Comparison of ENCODE assay signal across 13 mouse cellular contexts in genomic region chr3:85516739-85517396, GRCm38 (mm10).
"Had no signal": no experiment of that assay in that cellular context is flagged by ENCODE, and none has a peak within 500 bp of the region (broad histone marks: within the 10 kb centered on the region; RNA-seq: fewer than 3 reads in every experiment).

No protein-coding gene starts in this region.

- H3K27ac ChIP-seq: kidney, embryonic 15.5 days; layer of hippocampus, adult 2 months; limb, embryonic 13.5 days; liver, embryonic 14.5 days; midbrain, embryonic 12.5 days; stomach, embryonic 15.5 days had no signal

- H3K9me3 ChIP-seq: kidney, embryonic 15.5 days; limb, embryonic 13.5 days; stomach, embryonic 15.5 days had no signal

- H3K27me3 ChIP-seq: kidney, embryonic 15.5 days; limb, embryonic 13.5 days; midbrain, embryonic 12.5 days; stomach, embryonic 15.5 days had no signal

- H3K4me3 ChIP-seq: kidney, embryonic 15.5 days; layer of hippocampus, adult 2 months; limb, embryonic 13.5 days; midbrain, embryonic 12.5 days; stomach, embryonic 15.5 days had no signal

- DNase-seq: kidney, adult 18-20 months; kidney, postnatal 4 days; left cerebral cortex, postnatal 4 days; lung, adult 18-20 months; thymus, adult 2 months; thymus, postnatal 25 days had no signal

- ATAC-seq: midbrain, embryonic 16.5 days had no signal

- H3K4me2 ChIP-seq: kidney, embryonic 15.5 days; limb, embryonic 13.5 days; midbrain, embryonic 12.5 days; stomach, embryonic 15.5 days had no signal

- H3K4me1 ChIP-seq: midbrain, embryonic 12.5 days; stomach, embryonic 15.5 days had no signal

- H3K36me3 ChIP-seq: kidney, embryonic 15.5 days; limb, embryonic 13.5 days; midbrain, embryonic 12.5 days; stomach, embryonic 15.5 days had no signal

- H3K9ac ChIP-seq: kidney, embryonic 15.5 days; limb, embryonic 13.5 days; liver, embryonic 14.5 days; midbrain, embryonic 12.5 days; stomach, embryonic 15.5 days had no signal
